ENCODE assay signal across 8 mouse cellular contexts in the genomic region with DNA sequence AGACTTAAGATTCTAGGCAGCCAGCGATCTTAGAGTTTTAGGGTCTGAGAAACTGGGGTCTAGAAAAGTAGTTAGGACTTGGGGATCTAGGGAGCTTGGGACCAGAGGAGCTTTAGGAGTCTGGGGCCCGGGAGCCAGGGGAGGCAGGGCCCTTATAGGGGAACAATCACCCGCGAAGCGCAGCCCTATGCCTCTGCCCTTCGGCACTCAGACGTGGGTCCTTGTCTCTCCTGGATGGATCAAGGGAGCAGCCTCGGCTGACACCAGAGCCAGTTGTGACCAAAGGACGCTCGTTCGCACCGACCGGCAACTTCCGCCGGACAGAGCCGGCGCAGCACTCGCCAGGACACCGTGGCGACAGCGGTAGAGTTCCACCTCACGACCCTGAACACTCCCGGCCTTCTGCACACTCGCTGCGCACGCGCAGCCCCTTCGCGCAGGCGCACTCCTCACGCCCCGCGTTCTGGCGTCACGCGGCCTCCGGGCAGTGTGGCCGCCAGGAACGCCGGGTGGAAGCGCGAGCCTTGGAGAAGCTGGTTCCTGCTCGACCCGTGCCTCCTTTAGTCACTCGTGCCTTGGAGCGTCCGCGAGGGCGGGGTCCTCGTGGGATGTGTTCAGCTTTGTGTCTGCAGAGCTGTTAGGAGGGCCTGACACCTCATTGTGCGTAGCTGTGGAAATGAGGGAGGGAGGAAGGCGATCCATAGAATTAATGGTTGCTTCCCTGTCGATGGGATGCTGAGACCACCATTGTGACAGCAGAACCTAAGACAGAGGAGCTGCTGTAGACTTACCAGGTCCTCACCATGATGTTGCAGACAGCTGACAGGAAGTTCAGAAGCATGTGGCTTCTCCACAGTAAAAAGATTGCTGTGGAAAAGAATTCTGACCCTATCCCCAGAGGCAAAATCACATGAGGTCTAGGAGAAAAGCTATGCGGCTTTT. TPM values are rescaled to one million over a fixed set of nuclear protein-coding genes. Genes with fewer than 3 reads are reported as not detected.
DNase-seq lines count a peak whose midpoint lies in the region; ATAC-seq and TF ChIP-seq lines count a peak whose summit lies in the region.

No protein-coding gene starts in this region.

- no peaks in the 10 kb centered on the region for H3K36me3 ChIP-seq in lung, embryonic 15.5 days

- peak overlapping the region; percentile 78 for H3K4me3 ChIP-seq in lung, embryonic 15.5 days
- peak overlapping the region; percentile 60 for H3K4me3 ChIP-seq in olfactory bulb, adult 2 months (ENCODE audit: insufficient read depth, low read depth, low read length)

- peak overlapping the region; percentile 63 for H3K27ac ChIP-seq in lung, embryonic 15.5 days
- peak overlapping the region; percentile 93 for H3K27ac ChIP-seq in olfactory bulb, adult 2 months (ENCODE audit: insufficient read depth, low read depth, low read length)

- TF ChIP-seq POLR2A in olfactory bulb, adult 2 months (IDR thresholded peaks at IDR 0.05; ENCODE audit: insufficient read depth, low read depth, low read length), result peak; percentile 97

- DNase-seq in MN1 (ENCODE audit: low spot score), result peak; percentile 94
- DNase-seq in cerebellum, adult 8-10 months, result peak; percentile 96
- peak; percentile 98 for DNase-seq in forelimb bud, embryonic 11.5 days (ENCODE audit: low read depth, low spot score)
- peak; percentile 78 for DNase-seq in layer of hippocampus, adult 9-10 months (ENCODE audit: low spot score)
- peak; percentile 86 to 87 for DNase-seq in thymus, adult 18-20 months

- WGBS in lung, embryonic 15.5 days, result 2% methylated on average over 54 of the region's 54 CpGs
- WGBS in olfactory bulb, adult 2 months, result 2% methylated on average over 54 of the region's 54 CpGs

- H3K9ac ChIP-seq in lung, embryonic 15.5 days, result peak overlapping the region; percentile 91

- H3K9me3 ChIP-seq in lung, embryonic 15.5 days, result no peaks in the 10 kb centered on the region

- H3K4me2 ChIP-seq in lung, embryonic 15.5 days, result peak overlapping the region; percentile 90

- ATAC-seq in hematopoietic stem cell, adult 5-6 weeks (replicated peaks in 1 of 2; ENCODE audit: insufficient read depth in 1 of 2, low FRiP score in 2 of 2, low TSS enrichment in 1 of 2, low read depth in 1 of 2, poor library complexity in 2 of 2, severe bottlenecking in 2 of 2), result peak; percentile 81 to 91
- ATAC-seq in lung, embryonic 15.5 days (ENCODE audit: borderline replicate concordance, extremely low read depth, low FRiP score, low TSS enrichment), result peak; percentile 95

- no peaks in the 10 kb centered on the region for H3K27me3 ChIP-seq in lung, embryonic 15.5 days

- H3K4me1 ChIP-seq in lung, embryonic 15.5 days, result peaks cover 13% of the 10 kb centered on the region
- H3K4me1 ChIP-seq in olfactory bulb, adult 2 months (ENCODE audit: control insufficient read depth, insufficient read depth, low read length), result peaks cover 8% of the 10 kb centered on the region

- TF ChIP-seq CTCF in olfactory bulb, adult 2 months (IDR thresholded peaks at IDR 0.05; ENCODE audit: insufficient read depth, low read depth, low read length), result no peak

RNA-seq across cellular contexts. Expression of gene Zbtb42, which starts 14.8 kb away (rescaled TPM):
- total RNA-seq in hematopoietic stem cell, adult 5-6 weeks (2017), result 2.5 and 2.9 TPM in 2 replicates
- 11.4 TPM in 2 replicates for polyA plus RNA-seq in lung, embryonic 15.5 days (2015; fragmentation: Nextera tagmentation; extraction: Ambion mirVana)
- not detected in 2 replicates for polyA plus RNA-seq in olfactory bulb, adult 2 months (2012; ENCODE audit: insufficient read depth, insufficient read length, low replicate concordance, missing spikeins)

RNA-seq across cellular contexts. Expression of gene Akt1, which starts 18.8 kb away (rescaled TPM):
- total RNA-seq in hematopoietic stem cell, adult 5-6 weeks (2017), result 84.1 and 92.3 TPM in 2 replicates
- 145 and 157 TPM in 2 replicates for polyA plus RNA-seq in lung, embryonic 15.5 days (2015; fragmentation: Nextera tagmentation; extraction: Ambion mirVana)
- not detected in 2 replicates for polyA plus RNA-seq in olfactory bulb, adult 2 months (2012; ENCODE audit: insufficient read depth, insufficient read length, low replicate concordance, missing spikeins)

RNA-seq across cellular contexts. Expression of gene Cep170b, which starts 26.8 kb away (rescaled TPM):
- total RNA-seq in hematopoietic stem cell, adult 5-6 weeks (2017), result 7.3 and 7.4 TPM in 2 replicates
- polyA plus RNA-seq in lung, embryonic 15.5 days (2015; fragmentation: Nextera tagmentation; extraction: Ambion mirVana), result 18.6 and 20.8 TPM in 2 replicates
- not detected in 2 replicates for polyA plus RNA-seq in olfactory bulb, adult 2 months (2012; ENCODE audit: insufficient read depth, insufficient read length, low replicate concordance, missing spikeins)

RNA-seq across cellular contexts. Expression of gene Siva1, which starts 49.0 kb away (rescaled TPM):
- total RNA-seq in hematopoietic stem cell, adult 5-6 weeks (2017), result 146 and 161 TPM in 2 replicates
- polyA plus RNA-seq in lung, embryonic 15.5 days (2015; fragmentation: Nextera tagmentation; extraction: Ambion mirVana), result 232 and 246 TPM in 2 replicates
- polyA plus RNA-seq in olfactory bulb, adult 2 months (2012; ENCODE audit: insufficient read depth, insufficient read length, low replicate concordance, missing spikeins), result not detected in 2 replicates

Comparison
In these comparisons a context has a peak if more than half of its experiments do, and no peak if none do; other contexts are left out.
1. Peak in every context shown above with its lines: DNase-seq, ATAC-seq, H3K4me3 ChIP-seq and H3K27ac ChIP-seq.
2. RNA of gene Zbtb42, which starts 14.8 kb away (polyA plus RNA-seq): 11.4 TPM in lung, embryonic 15.5 days; not detected in olfactory bulb, adult 2 months; every median in the first group is over 10 times any median in the second.